Mouse (Mus musculus) hindbrain, embryonic 12.5 days (tissue): ENCODE measurements around the gene Abhd12. TPM values are rescaled to one million over a fixed set of nuclear protein-coding genes. Genes with fewer than 3 reads are reported as not detected.
"Not testable (repeated sequence)": the region's sequence is repeated elsewhere in the genome, so short reads cannot be mapped to it uniquely, and the experiment has no call there.

Experiments used
- ATAC-seq: fragments of 200-750 bp; cut with Nextera tagmentation; 2 replicates; pipeline ENCODE4 v1.8.0; 2017; ENCODE audit warnings: moderate TSS enrichment; ENCODE audit not compliant: low FRiP score
- H3K27ac ChIP-seq: fragments of 300-500 bp; sonication (generic); 2 replicates; pipeline ENCODE4 v1.5.1; 2016; ENCODE audit warnings: mild to moderate bottlenecking
- H3K27me3 ChIP-seq: fragments of 300-500 bp; sonication (generic); 2 replicates; pipeline ENCODE4 v1.6.1; 2016; ENCODE audit warnings: mild to moderate bottlenecking
- H3K36me3 ChIP-seq: fragments of 300-500 bp; sonication (generic); 2 replicates; pipeline ENCODE4 v1.6.1; 2016; ENCODE audit warnings: mild to moderate bottlenecking
- H3K4me1 ChIP-seq: fragments of 300-500 bp; sonication (generic); 2 replicates; pipeline ENCODE4 v1.6.1; 2016
- H3K4me2 ChIP-seq: fragments of 300-500 bp; sonication (generic); replicated peaks from 2 replicates; pipeline ENCODE4 v1.6.1; 2016; ENCODE audit warnings: mild to moderate bottlenecking
- H3K4me3 ChIP-seq: fragments of 300-500 bp; sonication (generic); 2 replicates; pipeline ENCODE4 v1.5.1; 2016; ENCODE audit warnings: mild to moderate bottlenecking
- H3K9ac ChIP-seq: fragments of 300-500 bp; sonication (generic); 2 replicates; pipeline ENCODE4 v1.6.1; 2016; ENCODE audit warnings: mild to moderate bottlenecking, moderate library complexity
- H3K9me3 ChIP-seq: fragments of 300-500 bp; sonication (generic); replicated peaks from 2 replicates; pipeline ENCODE4 v1.6.1; 2016; ENCODE audit warnings: mild to moderate bottlenecking
- WGBS: fragments of 180-500 bp; shearing (Covaris S2); methylation state at CpG from one replicate; pipeline ENCODE4 v1.1.7; 2016; 5-methylcytosine and 5-hydroxymethylcytosine counted together
- polyA plus RNA-seq: library from polyadenylated mRNA; unstranded; fragments of >200 nt; fragmentation: Nextera tagmentation; extraction: Ambion mirVana; gene quantifications from 2 replicates; pipeline ENCODE4 v1.2.1, GENCODE M21; 2016

The Abhd12 gene
- polyA plus RNA-seq = 70.0 and 74.1 TPM in 2 replicates

- H3K4me1 ChIP-seq = peaks cover 17% of the 10 kb centered on the region
- no peaks in the 10 kb centered on the region for H3K36me3 ChIP-seq
- under 1% methylated on average over 65 of the region's 72 CpGs for WGBS
- peak within 1 kb of the TSS; percentile 94 for H3K4me2 ChIP-seq
- ATAC-seq = peak; percentile 98
- H3K4me3 ChIP-seq = peak within 1 kb of the TSS; percentile 92
- H3K27ac ChIP-seq = peak within 1 kb of the TSS; percentile 89
- H3K9me3 ChIP-seq = no peaks in the 10 kb centered on the region
- H3K27me3 ChIP-seq = no peaks in the 10 kb centered on the region
- peak within 1 kb of the TSS; percentile 93 for H3K9ac ChIP-seq
Observed at GRCm38 (mm10) chr2:150904272-150904935, at the start of gene Abhd12. Gene Abhd12 (minus strand): TSS chr2:150904741.

DNA sequence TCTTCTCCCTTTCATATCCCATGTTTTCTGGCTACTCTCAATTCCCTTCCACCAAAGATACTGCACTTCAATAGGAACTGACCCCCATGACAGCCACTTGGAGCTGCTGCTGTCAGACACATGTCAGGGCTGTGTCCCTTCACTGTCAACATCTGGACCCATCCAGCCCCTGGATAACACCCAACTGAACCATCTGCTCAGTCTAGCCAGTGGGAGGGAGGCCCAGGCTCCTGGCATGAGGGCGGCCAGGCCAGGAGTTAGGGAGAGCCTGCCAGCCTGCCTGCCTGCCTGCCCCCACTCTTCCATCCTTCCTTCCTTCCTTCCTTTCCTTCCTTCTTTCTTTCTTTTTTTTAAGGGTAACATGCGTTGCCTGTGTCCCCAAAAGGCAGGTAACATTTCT is 46.7 kb upstream of the Abhd12 start:
- Histone ChIP-seq H3K9me3 (no peaks in the 10 kb centered on the region), H3K4me3 (no peak overlapping the region), H3K36me3 (peaks cover 57% of the 10 kb centered on the region), H3K27me3 (no peaks in the 10 kb centered on the region), H3K27ac (no peak overlapping the region), H3K9ac (no peak overlapping the region), H3K4me1 (no peaks in the 10 kb centered on the region), H3K4me2 (no peak overlapping the region)
- 95% methylated on average over 2 of the region's 2 CpGs for WGBS
- ATAC-seq = no peak

GRCm38 (mm10) chr2:150950056-150950455 is 45.5 kb upstream of the Abhd12 start:
- H3K36me3 ChIP-seq = peaks cover 55% of the 10 kb centered on the region
- no peak overlapping the region for H3K27ac ChIP-seq
- 90% methylated on average over 6 of the region's 6 CpGs for WGBS
- no peaks in the 10 kb centered on the region for H3K4me1 ChIP-seq
- no peaks in the 10 kb centered on the region for H3K9me3 ChIP-seq
- no peak for ATAC-seq
- H3K9ac ChIP-seq = no peak overlapping the region
- H3K27me3 ChIP-seq = no peaks in the 10 kb centered on the region
- no peak overlapping the region for H3K4me3 ChIP-seq
- no peak overlapping the region for H3K4me2 ChIP-seq

DNA sequence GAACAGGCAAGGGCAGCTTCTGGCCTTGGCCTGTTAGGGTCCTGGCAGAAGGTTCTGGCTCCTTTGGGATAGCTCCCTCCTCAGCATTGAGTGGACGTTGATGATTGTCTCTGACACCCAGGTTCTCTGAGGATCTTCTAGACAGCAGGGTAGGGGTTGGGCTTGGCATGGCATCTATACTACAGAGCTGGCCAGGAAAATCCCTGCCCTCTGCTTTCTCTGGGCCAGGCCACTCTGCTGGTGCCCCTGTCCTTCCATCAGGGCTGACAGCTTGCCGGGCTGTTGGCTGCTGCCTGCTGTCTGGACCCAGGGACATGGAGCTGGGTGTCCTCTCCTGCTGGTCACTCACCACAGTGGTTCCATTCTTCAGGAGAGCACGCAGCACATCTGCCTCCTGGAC is 45.1 kb upstream of the Abhd12 start:
- Histone ChIP-seq H3K4me1 (no peaks in the 10 kb centered on the region), H3K4me2 (no peak overlapping the region), H3K4me3 (no peak overlapping the region), H3K27me3 (no peaks in the 10 kb centered on the region), H3K9ac (no peak overlapping the region), H3K9me3 (no peaks in the 10 kb centered on the region), H3K36me3 (peaks cover 55% of the 10 kb centered on the region), H3K27ac (no peak overlapping the region)
- 96% methylated on average over 3 of the region's 3 CpGs for WGBS
- ATAC-seq = no peak

GRCm38 (mm10) chr2:150948786-150949185 is 44.2 kb upstream of the Abhd12 start:
- no peak overlapping the region for H3K27ac ChIP-seq
- H3K9ac ChIP-seq = no peak overlapping the region
- no peak overlapping the region for H3K4me3 ChIP-seq
- no peak overlapping the region for H3K4me2 ChIP-seq
- no peaks in the 10 kb centered on the region for H3K4me1 ChIP-seq
- ATAC-seq = no peak
- peaks cover 61% of the 10 kb centered on the region for H3K36me3 ChIP-seq
- 94% methylated on average over 5 of the region's 5 CpGs for WGBS
- no peaks in the 10 kb centered on the region for H3K9me3 ChIP-seq
- H3K27me3 ChIP-seq = no peaks in the 10 kb centered on the region

- not testable (repeated sequence) for H3K4me1 ChIP-seq, H3K9me3 ChIP-seq, H3K27me3 ChIP-seq, H3K4me2 ChIP-seq, H3K27ac ChIP-seq, ATAC-seq, H3K4me3 ChIP-seq, H3K9ac ChIP-seq
- 89% methylated on average over 12 of the region's 12 CpGs for WGBS
- H3K36me3 ChIP-seq = peaks cover 63% of the 10 kb centered on the region
Observed at GRCm38 (mm10) chr2:150947880-150948611, 43.5 kb upstream of the Abhd12 start.

- H3K27me3 ChIP-seq, H3K9me3 ChIP-seq, H3K27ac ChIP-seq, H3K9ac ChIP-seq, H3K4me3 ChIP-seq, ATAC-seq, H3K4me2 ChIP-seq, H3K4me1 ChIP-seq: not testable (repeated sequence)
- H3K36me3 ChIP-seq = peaks cover 56% of the 10 kb centered on the region
- 93% methylated on average over 5 of the region's 5 CpGs for WGBS
Observed at GRCm38 (mm10) chr2:150947341-150947740, 42.8 kb upstream of the Abhd12 start.

- no peak for ATAC-seq
- H3K36me3 ChIP-seq = peaks cover 27% of the 10 kb centered on the region
Observed at GRCm38 (mm10) chr2:150944017-150944416, 39.5 kb upstream of the Abhd12 start.

DNA sequence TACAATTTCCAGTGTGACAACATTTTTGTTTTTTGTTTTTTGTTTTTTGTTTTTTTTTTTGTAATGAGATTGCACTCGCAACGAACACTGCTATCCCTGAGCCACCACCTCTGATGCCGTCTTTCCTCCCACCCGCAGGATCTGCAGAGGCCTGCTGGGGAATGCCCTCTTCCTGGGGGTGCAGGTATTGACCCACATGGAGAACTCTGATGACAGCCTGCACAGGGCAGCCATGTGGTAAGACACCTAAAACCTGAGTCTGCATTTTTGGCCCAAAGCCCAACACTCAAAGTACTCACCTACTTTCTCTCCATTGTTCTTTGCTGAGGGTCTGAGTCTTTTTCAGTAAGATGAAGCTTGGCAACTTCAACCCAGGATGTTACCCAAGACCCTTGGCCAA is 30.1 kb upstream of the Abhd12 start:
- no peak for ATAC-seq
- no peaks in the 10 kb centered on the region for H3K9me3 ChIP-seq
- H3K4me2 ChIP-seq = no peak overlapping the region
- H3K4me1 ChIP-seq = no peaks in the 10 kb centered on the region
- H3K27me3 ChIP-seq = no peaks in the 10 kb centered on the region
- no peak overlapping the region for H3K9ac ChIP-seq
- no peak overlapping the region for H3K4me3 ChIP-seq
- 92% methylated on average over 4 of the region's 4 CpGs for WGBS
- no peak overlapping the region for H3K27ac ChIP-seq
- H3K36me3 ChIP-seq = peaks cover 52% of the 10 kb centered on the region

More at GRCm38 (mm10) chr2:150944017-150944416, 39.5 kb upstream of the Abhd12 start:
- no peak overlapping the region for H3K4me3 ChIP-seq
- no peak overlapping the region for H3K27ac ChIP-seq
- no peak overlapping the region for H3K4me2 ChIP-seq
- H3K9me3 ChIP-seq = no peaks in the 10 kb centered on the region
- H3K4me1 ChIP-seq = no peaks in the 10 kb centered on the region
- 91% methylated on average over 5 of the region's 5 CpGs for WGBS
- no peaks in the 10 kb centered on the region for H3K27me3 ChIP-seq
- no peak overlapping the region for H3K9ac ChIP-seq

DNA sequence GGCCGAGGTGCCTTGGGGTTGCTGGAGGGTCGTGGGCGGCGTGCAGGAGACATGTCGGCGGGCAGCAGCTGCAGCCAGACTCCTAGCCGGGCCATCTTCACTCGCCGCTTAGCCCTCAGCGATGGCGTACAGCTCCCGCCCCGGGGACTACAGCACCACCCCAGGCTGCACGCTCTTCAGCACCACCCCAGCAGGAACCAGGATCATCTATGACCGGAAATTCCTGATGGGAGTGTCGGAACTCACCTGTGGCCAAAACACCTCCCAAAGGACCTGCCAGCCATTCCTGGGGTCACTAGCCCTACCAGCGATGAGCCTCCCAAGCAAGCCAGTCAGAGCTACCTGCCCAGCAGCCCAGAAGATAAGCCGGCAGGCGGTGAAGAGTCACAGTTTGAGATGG is 28.9 kb upstream of the Abhd12 start:
- Histone ChIP-seq H3K4me3 (no peak overlapping the region), H3K36me3 (peaks cover 52% of the 10 kb centered on the region), H3K4me1 (no peaks in the 10 kb centered on the region), H3K9ac (no peak overlapping the region), H3K27me3 (no peaks in the 10 kb centered on the region), H3K9me3 (no peaks in the 10 kb centered on the region), H3K4me2 (no peak overlapping the region), H3K27ac (no peak overlapping the region)
- no peak for ATAC-seq
- 84% methylated on average over 19 of the region's 19 CpGs for WGBS

DNA sequence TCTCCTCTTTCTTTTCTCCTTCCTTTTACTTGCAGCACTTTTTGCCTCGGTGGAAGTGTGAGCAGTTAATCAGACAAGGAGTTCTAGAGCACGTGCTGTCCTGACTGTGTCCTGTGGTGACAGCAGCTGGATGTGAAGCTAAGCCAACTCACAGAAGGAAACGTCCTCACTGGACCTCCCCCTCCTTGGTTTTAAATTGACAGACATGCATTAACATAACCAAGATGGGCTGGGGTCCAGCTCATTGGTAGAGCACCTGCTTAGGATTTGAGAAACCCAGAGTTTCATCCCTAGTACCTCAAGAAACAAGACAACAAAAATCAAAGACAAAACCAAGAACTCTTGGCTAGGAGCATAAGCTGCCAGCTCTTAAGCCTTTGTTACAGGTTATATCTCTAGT is 26.3 kb upstream of the Abhd12 start:
- no peak overlapping the region for H3K4me3 ChIP-seq
- no peak for ATAC-seq
- 77% methylated on average over 3 of the region's 3 CpGs for WGBS
- H3K27ac ChIP-seq = no peak overlapping the region
- H3K9ac ChIP-seq = no peak overlapping the region
- H3K4me1 ChIP-seq = no peaks in the 10 kb centered on the region
- H3K9me3 ChIP-seq = no peaks in the 10 kb centered on the region
- peaks cover 48% of the 10 kb centered on the region for H3K36me3 ChIP-seq
- no peaks in the 10 kb centered on the region for H3K27me3 ChIP-seq
- no peak overlapping the region for H3K4me2 ChIP-seq

- Histone ChIP-seq H3K9ac (no peak overlapping the region), H3K4me2 (no peak overlapping the region), H3K36me3 (peaks cover 37% of the 10 kb centered on the region), H3K4me1 (no peaks in the 10 kb centered on the region), H3K4me3 (no peak overlapping the region), H3K27me3 (no peaks in the 10 kb centered on the region), H3K27ac (no peak overlapping the region), H3K9me3 (no peaks in the 10 kb centered on the region)
- 91% methylated on average over 6 of the region's 6 CpGs for WGBS
- no peak for ATAC-seq
Observed at GRCm38 (mm10) chr2:150929156-150929555, 24.6 kb upstream of the Abhd12 start.
